Mouse (Mus musculus): ENCODE measurements around the gene Arhgap45. TPM values are rescaled to one million over a fixed set of nuclear protein-coding genes. Genes with fewer than 3 reads are reported as not detected.

Gene Arhgap45
- total RNA-seq, 2 experiments from 2014 or later = 4.1 to 5.9 TPM

- DNase-seq = no peak
- intact Hi-C loops (cut with DNase I) = no loop called here
Measured at GRCm38 (mm10) chr10:80011740-80012139, 4.7 kb upstream of the Arhgap45 start.

- DNase-seq = no peak
- intact Hi-C loops (cut with DNase I) = no loop called here
Measured at GRCm38 (mm10) chr10:80013609-80014008, 2.8 kb upstream of the Arhgap45 start.

GRCm38 (mm10) chr10:80014484-80015290 is 1.8 kb upstream of the Arhgap45 start:
- intact Hi-C loops (cut with DNase I) = no loop called here
- DNase-seq = no peak

GRCm38 (mm10) chr10:80015583-80015982 is 870 bp upstream of the Arhgap45 start:
- no peak for DNase-seq
- intact Hi-C loops (cut with DNase I) = no loop called here

GRCm38 (mm10) chr10:80016931-80017330 is 478 bp downstream of the Arhgap45 start:
- intact Hi-C loops (cut with DNase I) = no loop called here
- no peak for DNase-seq

GRCm38 (mm10) chr10:80017361-80017760 is 908 bp downstream of the Arhgap45 start:
- peak in 1 of 2 experiments; percentile 55 for DNase-seq
- intact Hi-C loops (cut with DNase I) = no loop called here

GRCm38 (mm10) chr10:80017771-80018170 is 1.3 kb downstream of the Arhgap45 start:
- intact Hi-C loops (cut with DNase I) = no loop called here
- DNase-seq = no peak

- intact Hi-C loops (cut with DNase I) = no loop called here
- peak; percentile 42 to 54 for DNase-seq
Measured at GRCm38 (mm10) chr10:80018739-80019297, 2.4 kb downstream of the Arhgap45 start.

GRCm38 (mm10) chr10:80019471-80020131 is 3.1 kb downstream of the Arhgap45 start:
- peak in 1 of 2 experiments; percentile 39 for DNase-seq
- intact Hi-C loops (cut with DNase I) = no loop called here

- no peak for DNase-seq
- intact Hi-C loops (cut with DNase I) = no loop called here
Measured at GRCm38 (mm10) chr10:80020191-80020590, 3.7 kb downstream of the Arhgap45 start.

- intact Hi-C loops (cut with DNase I) = no loop called here
- no peak for DNase-seq
Measured at GRCm38 (mm10) chr10:80020603-80021319, 4.3 kb downstream of the Arhgap45 start.

GRCm38 (mm10) chr10:80021320-80021641 is 4.8 kb downstream of the Arhgap45 start:
- DNase-seq = no peak
- intact Hi-C loops (cut with DNase I) = no loop called here

- intact Hi-C loops (cut with DNase I) = no loop called here
- no peak for DNase-seq
Measured at GRCm38 (mm10) chr10:80022164-80022563, 5.7 kb downstream of the Arhgap45 start.

GRCm38 (mm10) chr10:80022806-80023205 is 6.4 kb downstream of the Arhgap45 start:
- intact Hi-C loops (cut with DNase I) = no loop called here
- DNase-seq = no peak

GRCm38 (mm10) chr10:80023758-80024157 is 7.3 kb downstream of the Arhgap45 start:
- no peak for DNase-seq
- intact Hi-C loops (cut with DNase I) = no loop called here

- DNase-seq = no peak
- intact Hi-C loops (cut with DNase I) = no loop called here
Measured at GRCm38 (mm10) chr10:80024229-80025043, 8.0 kb downstream of the Arhgap45 start.

GRCm38 (mm10) chr10:80025044-80025347 is 8.5 kb downstream of the Arhgap45 start:
- DNase-seq = no peak

GRCm38 (mm10) chr10:80025463-80025862 is 9.0 kb downstream of the Arhgap45 start:
- no peak for DNase-seq
- intact Hi-C loops (cut with DNase I) = no loop called here

More at GRCm38 (mm10) chr10:80025044-80025347, 8.5 kb downstream of the Arhgap45 start:
- intact Hi-C loops (cut with DNase I) = no loop called here

GRCm38 (mm10) chr10:80025889-80026288 is 9.4 kb downstream of the Arhgap45 start:
- intact Hi-C loops (cut with DNase I) = no loop called here

More at GRCm38 (mm10) chr10:80025889-80026288, 9.4 kb downstream of the Arhgap45 start:
- no peak for DNase-seq
